Mouse (Mus musculus) small intestine, adult 2 months (tissue): ENCODE data around the gene Ccnc. TPM values are rescaled to one million over a fixed set of nuclear protein-coding genes. Genes with fewer than 3 reads are reported as not detected.
A peak's percentile ranks its signal among the peaks of the same experiment; 100 is the strongest.

ENCODE experiments used
- H3K27ac ChIP-seq: fragments of 200-500 bp; 2 replicates; pipeline ENCODE4 v1.5.1; 2012; ENCODE audit warnings: low read depth, low read length, control low read depth, inconsistent platforms; ENCODE audit not compliant: insufficient read depth
- H3K27me3 ChIP-seq: fragments of 200-500 bp; 2 replicates; pipeline ENCODE4 v1.6.1; 2012; ENCODE audit warnings: mild to moderate bottlenecking, moderate library complexity, low read length, inconsistent platforms; ENCODE audit not compliant: control insufficient read depth, insufficient read depth
- H3K36me3 ChIP-seq: fragments of 200-500 bp; 2 replicates; pipeline ENCODE4 v1.6.1; 2012; ENCODE audit warnings: mild to moderate bottlenecking, low read length, control low read depth, inconsistent platforms; ENCODE audit not compliant: control insufficient read depth, insufficient read depth
- H3K4me1 ChIP-seq: fragments of 200-500 bp; 2 replicates; pipeline ENCODE4 v1.6.1; 2012; ENCODE audit warnings: low read length, inconsistent platforms, mixed read lengths; ENCODE audit not compliant: control insufficient read depth, insufficient read depth, insufficient read length
- H3K4me3 ChIP-seq: fragments of 200-500 bp; 2 replicates; pipeline ENCODE4 v1.5.1; 2012; ENCODE audit warnings: low read depth, mild to moderate bottlenecking, control low read depth, inconsistent platforms, low read length, moderate library complexity
- CTCF ChIP-seq: fragments of 200-500 bp; IDR thresholded peaks from 2 replicates; pipeline ENCODE4 v1.5.1; 2012; ENCODE audit warnings: low read depth, mild to moderate bottlenecking, control low read depth, inconsistent platforms, low read length, moderate library complexity, mixed read lengths; ENCODE audit not compliant: insufficient replicate concordance, insufficient read length; ENCODE audit errors: extremely low read depth
- POLR2A ChIP-seq: fragments of 200-500 bp; IDR thresholded peaks from 2 replicates; pipeline ENCODE4 v1.6.1; 2012; ENCODE audit warnings: low read depth, mild to moderate bottlenecking, control low read depth, inconsistent platforms, low read length, moderate library complexity
- WGBS: fragments of 180-500 bp; shearing (Covaris S2); methylation state at CpG from one replicate; pipeline ENCODE4 v1.1.7; 2018; 5-methylcytosine and 5-hydroxymethylcytosine counted together
- polyA plus RNA-seq: library from polyadenylated mRNA; depleted of rRNA; stranded (reverse); fragments of >200 nt; gene quantifications from 2 replicates; pipeline ENCODE4 v1.2.3, GENCODE M21; 2012

Ccnc gene
- polyA plus RNA-seq, 1 experiment, result 1.7 TPM

- H3K27ac ChIP-seq, result no peak overlapping the region
- TF ChIP-seq POLR2A (no peak), CTCF (no peak)
- WGBS, result 24% methylated on average over 14 of the region's 14 CpGs
- no peaks in the 10 kb centered on the region for H3K27me3 ChIP-seq
- H3K36me3 ChIP-seq, result no peaks in the 10 kb centered on the region
- H3K4me1 ChIP-seq, result peaks cover 5% of the 10 kb centered on the region; the same call in 1 of the 2 replicates
- peak overlapping the region; percentile 78 for H3K4me3 ChIP-seq
Observed at GRCm38 (mm10) chr4:21766171-21766862, 38.8 kb downstream of the Ccnc start.

DNA sequence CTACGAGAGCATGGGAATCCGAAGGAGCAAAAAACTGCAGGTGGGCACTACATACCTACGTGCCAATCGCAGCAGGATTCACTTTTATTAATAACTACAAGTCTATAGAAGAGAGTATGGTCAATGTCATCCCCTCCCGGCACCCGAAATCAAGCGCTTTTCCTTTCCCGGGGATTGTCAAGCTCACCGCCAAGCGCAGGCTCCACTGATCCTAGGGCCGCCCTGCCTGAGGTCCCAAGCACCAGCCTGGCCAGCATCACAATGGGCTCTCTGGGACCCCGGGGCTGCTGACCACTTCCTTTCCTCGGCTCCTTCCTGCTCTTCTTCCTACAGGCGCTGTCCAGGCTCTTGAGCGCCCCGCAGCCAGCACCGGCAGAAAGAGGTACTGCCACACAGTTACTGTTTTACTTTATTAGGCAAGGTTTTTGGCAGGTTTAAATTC, 39.4 kb downstream of the Ccnc start, which contains the start of the genes Usp45 and Tstd3:
Gene Usp45, plus strand, starts transcription at position 294 of the 442 bp plus-strand sequence.
Gene Tstd3, minus strand, starts transcription at position 350 of the 442 bp plus-strand sequence.
- H3K27ac ChIP-seq, result no peak within 1 kb of the TSS

GRCm38 (mm10) chr4:21771064-21771463, 43.6 kb downstream of the Ccnc start:
- H3K4me3 ChIP-seq, result no peak overlapping the region
- 41% methylated on average over 1 of the region's 1 CpGs for WGBS
- no peak for TF ChIP-seq CTCF
- no peak for TF ChIP-seq POLR2A

More for the DNA sequence above, 39.4 kb downstream of the Ccnc start, which contains the start of the genes Usp45 and Tstd3:
- Histone ChIP-seq H3K4me3 (peak within 1 kb of the TSS; percentile 78), H3K36me3 (no peaks in the 10 kb centered on the region), H3K4me1 (peaks cover 5% of the 10 kb centered on the region; the same call in 1 of the 2 replicates), H3K27me3 (no peaks in the 10 kb centered on the region)
- WGBS, result 1% methylated on average over 17 of the region's 17 CpGs
- peak; percentile 83 for TF ChIP-seq CTCF
- TF ChIP-seq POLR2A, result no peak

GRCm38 (mm10) chr4:21772306-21772705, 44.8 kb downstream of the Ccnc start:
- WGBS, result 95% methylated on average over 1 of the region's 1 CpGs
- H3K27ac ChIP-seq, result peak overlapping the region; percentile 78
- H3K36me3 ChIP-seq, result no peaks in the 10 kb centered on the region

More at GRCm38 (mm10) chr4:21771064-21771463, 43.6 kb downstream of the Ccnc start:
- Histone ChIP-seq H3K36me3 (no peaks in the 10 kb centered on the region), H3K27me3 (no peaks in the 10 kb centered on the region), H3K27ac (peak overlapping the region; percentile 99), H3K4me1 (peaks cover 7% of the 10 kb centered on the region)

DNA sequence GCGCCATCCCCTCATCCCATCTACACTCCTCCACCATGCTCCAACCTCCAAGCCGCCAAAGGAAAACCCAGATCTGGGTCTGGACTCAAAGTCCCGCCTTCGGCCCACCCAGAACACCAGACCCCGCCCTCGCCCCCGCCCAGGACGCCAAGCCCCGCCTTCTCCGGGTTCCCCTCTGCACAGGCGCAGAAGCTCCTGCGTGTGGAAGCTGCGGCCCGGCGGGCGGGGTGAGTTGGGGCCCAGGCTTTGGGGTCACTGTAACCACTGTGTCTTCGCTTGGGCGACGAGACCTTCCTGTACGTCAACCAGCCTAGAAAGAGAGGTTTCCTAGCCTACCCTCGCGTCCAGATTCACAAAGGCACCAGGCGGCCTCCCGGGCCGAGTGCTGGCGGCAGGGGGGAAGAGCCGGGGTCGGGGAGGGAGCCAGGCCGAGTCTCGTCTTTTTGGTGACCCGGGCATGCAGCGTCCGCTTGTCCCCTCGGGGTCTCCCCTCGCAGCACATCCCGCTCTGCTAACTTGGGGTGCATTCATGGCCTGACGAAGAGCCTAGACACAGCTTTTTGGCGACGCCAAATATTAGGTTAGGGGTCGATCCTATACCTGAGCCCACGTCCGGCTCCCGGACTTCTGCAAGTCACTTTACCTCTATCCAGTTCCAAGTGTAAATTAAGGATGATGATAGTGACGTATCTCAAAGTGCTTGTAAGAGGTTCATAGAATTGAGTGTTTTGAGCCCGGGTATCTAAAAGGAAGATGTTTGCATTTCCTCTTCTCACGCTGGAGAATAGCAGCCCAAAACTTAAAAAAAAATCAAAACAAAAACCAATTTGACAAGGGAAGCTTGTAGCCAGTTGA, 48.8 kb downstream of the Ccnc start:
- under 1% methylated on average over 46 of the region's 46 CpGs for WGBS
- H3K4me1 ChIP-seq, result peaks cover 3% of the 10 kb centered on the region
- no peaks in the 10 kb centered on the region for H3K27me3 ChIP-seq
- peak overlapping the region; percentile 79 for H3K4me3 ChIP-seq
- TF ChIP-seq POLR2A (peak; percentile 69), CTCF (no peak)
- H3K36me3 ChIP-seq, result peaks cover 2% of the 10 kb centered on the region; the same call in 1 of the 2 replicates
- no peak overlapping the region for H3K27ac ChIP-seq

More at GRCm38 (mm10) chr4:21772306-21772705, 44.8 kb downstream of the Ccnc start:
- Histone ChIP-seq H3K4me1 (peaks cover 7% of the 10 kb centered on the region), H3K4me3 (no peak overlapping the region), H3K27me3 (no peaks in the 10 kb centered on the region)
- no peak for TF ChIP-seq CTCF
- TF ChIP-seq POLR2A, result no peak

GRCm38 (mm10) chr4:21776946-21777265, 49.4 kb downstream of the Ccnc start:
- WGBS, result 3% methylated on average over 9 of the region's 9 CpGs
- no peak overlapping the region for H3K27ac ChIP-seq
- H3K4me1 ChIP-seq, result peaks cover 4% of the 10 kb centered on the region
- no peaks in the 10 kb centered on the region for H3K27me3 ChIP-seq
- peaks cover 2% of the 10 kb centered on the region for H3K36me3 ChIP-seq
- no peak for TF ChIP-seq CTCF
- H3K4me3 ChIP-seq, result no peak overlapping the region
